Mouse (Mus musculus) hindbrain, embryonic 13.5 days (tissue): Measurements from ENCODE around the gene Appl1. TPM values are rescaled to one million over a fixed set of nuclear protein-coding genes. Genes with fewer than 3 reads are reported as not detected.
A peak's percentile ranks its signal among the peaks of the same experiment; 100 is the strongest.

Source experiments
- ATAC-seq: fragments of 200-750 bp; cut with Nextera tagmentation; 2 replicates; pipeline ENCODE4 v1.8.0; 2017; ENCODE audit warnings: moderate TSS enrichment; ENCODE audit not compliant: low FRiP score
- H3K27ac ChIP-seq: fragments of 300-500 bp; sonication (generic); 2 replicates; pipeline ENCODE4 v1.5.1; 2015; ENCODE audit warnings: inconsistent platforms, mild to moderate bottlenecking, moderate library complexity
- H3K27me3 ChIP-seq: fragments of 300-500 bp; sonication (generic); 2 replicates; pipeline ENCODE4 v1.6.1; 2015; ENCODE audit warnings: mild to moderate bottlenecking, inconsistent platforms
- H3K36me3 ChIP-seq: fragments of 300-500 bp; sonication (generic); 2 replicates; pipeline ENCODE4 v1.6.1; 2015; ENCODE audit warnings: mild to moderate bottlenecking, inconsistent platforms
- H3K4me1 ChIP-seq: fragments of 300-500 bp; sonication (generic); replicated peaks from 2 replicates; pipeline ENCODE4 v1.6.1; 2015; ENCODE audit warnings: inconsistent platforms
- H3K4me2 ChIP-seq: fragments of 300-500 bp; sonication (generic); 2 replicates; pipeline ENCODE4 v1.6.1; 2015; ENCODE audit warnings: inconsistent platforms, mild to moderate bottlenecking, moderate library complexity
- H3K4me3 ChIP-seq: fragments of 300-500 bp; sonication (generic); 2 replicates; pipeline ENCODE4 v1.5.1; 2015; ENCODE audit warnings: mild to moderate bottlenecking, inconsistent platforms
- H3K9ac ChIP-seq: fragments of 300-500 bp; sonication (generic); 2 replicates; pipeline ENCODE4 v1.6.1; 2015; ENCODE audit warnings: mild to moderate bottlenecking, inconsistent platforms
- H3K9me3 ChIP-seq: fragments of 300-500 bp; sonication (generic); 2 replicates; pipeline ENCODE4 v1.6.1; 2016; ENCODE audit warnings: inconsistent platforms
- WGBS: fragments of 180-500 bp; shearing (Covaris S2); methylation state at CpG from one replicate; pipeline ENCODE4 v1.1.7; 2015; 5-methylcytosine and 5-hydroxymethylcytosine counted together
- polyA plus RNA-seq: library from polyadenylated mRNA; unstranded; fragments of >200 nt; fragmentation: Nextera tagmentation; extraction: Ambion mirVana; gene quantifications from 2 replicates; pipeline ENCODE4 v1.2.1, GENCODE M21; 2015

Gene Appl1
- polyA plus RNA-seq: 69.3 and 69.8 TPM in 2 replicates

GRCm38 (mm10) chr14:26971106-26971789 lies at the start of gene Appl1:
Gene Appl1 (minus strand): TSS chr14:26971232.
- ATAC-seq: no peak
- H3K4me2 ChIP-seq: peak within 1 kb of the TSS; percentile 67
- no peaks in the 10 kb centered on the region for H3K36me3 ChIP-seq
- peak within 1 kb of the TSS; percentile 88 for H3K4me3 ChIP-seq
- peak within 1 kb of the TSS; percentile 96 for H3K27ac ChIP-seq
- peaks cover 23% of the 10 kb centered on the region for H3K4me1 ChIP-seq
- H3K9ac ChIP-seq: peak within 1 kb of the TSS; percentile 94
- no peaks in the 10 kb centered on the region for H3K9me3 ChIP-seq
- 45% methylated on average over 10 of the region's 10 CpGs for WGBS
- H3K27me3 ChIP-seq: 0 out of 2 replicates have a peak, but pooled peaks cover 3% of the 10 kb centered on the region

- ATAC-seq: no peak
- H3K27ac ChIP-seq: no peak overlapping the region
- H3K4me3 ChIP-seq: no peak overlapping the region
- H3K9ac ChIP-seq: no peak overlapping the region
- no peak overlapping the region for H3K4me2 ChIP-seq
- no peaks in the 10 kb centered on the region for H3K27me3 ChIP-seq
- H3K9me3 ChIP-seq: no peaks in the 10 kb centered on the region
- 89% methylated on average over 14 of the region's 14 CpGs for WGBS
- no peaks in the 10 kb centered on the region for H3K36me3 ChIP-seq
- no peaks in the 10 kb centered on the region for H3K4me1 ChIP-seq
These were observed 48.8 kb upstream of the Appl1 start for GRCm38 (mm10) chr14:27019850-27020249.

- no peak for ATAC-seq
- Histone ChIP-seq H3K9me3 (no peaks in the 10 kb centered on the region), H3K27ac (no peak overlapping the region), H3K4me3 (no peak overlapping the region), H3K4me1 (no peaks in the 10 kb centered on the region), H3K27me3 (no peaks in the 10 kb centered on the region), H3K9ac (no peak overlapping the region), H3K4me2 (no peak overlapping the region), H3K36me3 (no peaks in the 10 kb centered on the region)
- WGBS: 96% methylated on average over 2 of the region's 2 CpGs
These were observed 46.9 kb upstream of the Appl1 start for GRCm38 (mm10) chr14:27017936-27018335.

- ATAC-seq: no peak
- Histone ChIP-seq H3K36me3 (no peaks in the 10 kb centered on the region), H3K27ac (no peak overlapping the region), H3K27me3 (no peaks in the 10 kb centered on the region), H3K4me3 (no peak overlapping the region), H3K4me2 (no peak overlapping the region), H3K9ac (no peak overlapping the region), H3K4me1 (no peaks in the 10 kb centered on the region), H3K9me3 (no peaks in the 10 kb centered on the region)
- WGBS: 72% methylated on average over 4 of the region's 4 CpGs
These were observed 42.6 kb upstream of the Appl1 start for GRCm38 (mm10) chr14:27013658-27014057.

GRCm38 (mm10) chr14:27011561-27011960 lies 40.5 kb upstream of the Appl1 start:
- no peak for ATAC-seq
- Histone ChIP-seq H3K36me3 (no peaks in the 10 kb centered on the region), H3K4me2 (no peak overlapping the region), H3K27ac (no peak overlapping the region), H3K9ac (no peak overlapping the region), H3K4me3 (no peak overlapping the region), H3K4me1 (no peaks in the 10 kb centered on the region), H3K9me3 (no peaks in the 10 kb centered on the region), H3K27me3 (no peaks in the 10 kb centered on the region)
- 87% methylated on average over 5 of the region's 5 CpGs for WGBS

- no peak overlapping the region for H3K9ac ChIP-seq
- no peak overlapping the region for H3K4me3 ChIP-seq
- WGBS: 24% methylated on average over 6 of the region's 6 CpGs
These were observed 34.9 kb upstream of the Appl1 start for GRCm38 (mm10) chr14:27005937-27006336.

GRCm38 (mm10) chr14:27004906-27005305 lies 33.9 kb upstream of the Appl1 start:
- H3K4me1 ChIP-seq: peaks cover 5% of the 10 kb centered on the region
- H3K27me3 ChIP-seq: peaks cover 3% of the 10 kb centered on the region; the same call in 1 of the 2 replicates
- no peak overlapping the region for H3K4me3 ChIP-seq
- ATAC-seq: no peak
- H3K4me2 ChIP-seq: no peak overlapping the region
- H3K9me3 ChIP-seq: no peaks in the 10 kb centered on the region
- no peak overlapping the region for H3K27ac ChIP-seq
- H3K36me3 ChIP-seq: no peaks in the 10 kb centered on the region
- WGBS: 83% methylated on average over 7 of the region's 7 CpGs
- no peak overlapping the region for H3K9ac ChIP-seq

More at GRCm38 (mm10) chr14:27005937-27006336, 34.9 kb upstream of the Appl1 start:
- no peak overlapping the region for H3K4me2 ChIP-seq
- no peaks in the 10 kb centered on the region for H3K9me3 ChIP-seq
- ATAC-seq: no peak
- 0 out of 2 replicates have a peak, but pooled peaks cover 3% of the 10 kb centered on the region for H3K27me3 ChIP-seq
- H3K27ac ChIP-seq: no peak overlapping the region
- H3K36me3 ChIP-seq: no peaks in the 10 kb centered on the region
- no peaks in the 10 kb centered on the region for H3K4me1 ChIP-seq

GRCm38 (mm10) chr14:27000386-27000785 lies 29.4 kb upstream of the Appl1 start:
- 4% methylated on average over 11 of the region's 11 CpGs for WGBS
- H3K9me3 ChIP-seq: no peaks in the 10 kb centered on the region
- 0 out of 2 replicates have a peak overlapping the region, but pooled peaks have one; percentile 15 for H3K4me2 ChIP-seq
- no peak overlapping the region for H3K9ac ChIP-seq
- H3K27ac ChIP-seq: no peak overlapping the region
- ATAC-seq: no peak
- H3K36me3 ChIP-seq: no peaks in the 10 kb centered on the region
- H3K4me1 ChIP-seq: peaks cover 5% of the 10 kb centered on the region
- no peak overlapping the region for H3K4me3 ChIP-seq
- H3K27me3 ChIP-seq: peaks cover 10% of the 10 kb centered on the region; the same call in 1 of the 2 replicates

GRCm38 (mm10) chr14:26996257-26996656 lies 25.2 kb upstream of the Appl1 start:
- Histone ChIP-seq H3K27ac (no peak overlapping the region), H3K4me2 (no peak overlapping the region), H3K4me3 (no peak overlapping the region), H3K27me3 (peaks cover 7% of the 10 kb centered on the region; the same call in 1 of the 2 replicates), H3K9ac (no peak overlapping the region), H3K36me3 (no peaks in the 10 kb centered on the region), H3K4me1 (peaks cover 10% of the 10 kb centered on the region), H3K9me3 (no peaks in the 10 kb centered on the region)
- ATAC-seq: no peak

- Histone ChIP-seq H3K4me3 (peak within 1 kb of the TSS; percentile 35), H3K27ac (no peak within 1 kb of the TSS), H3K9ac (peak within 1 kb of the TSS; percentile 51), H3K4me2 (peak within 1 kb of the TSS; percentile 54), H3K36me3 (no peaks in the 10 kb centered on the region), H3K4me1 (0 out of 2 replicates have a peak, but pooled peaks cover 6% of the 10 kb centered on the region), H3K27me3 (peaks cover under 1% of the 10 kb centered on the region; the same call in 1 of the 2 replicates), H3K9me3 (no peaks in the 10 kb centered on the region)
- WGBS: 8% methylated on average over 16 of the region's 16 CpGs
- ATAC-seq: no peak
These were observed 23.2 kb upstream of the Appl1 start, which contains the start of gene Hesx1 for GRCm38 (mm10) chr14:26994211-26994741. Gene Hesx1 (plus strand): TSS chr14:26994416.

- Histone ChIP-seq H3K9ac (no peak overlapping the region), H3K4me1 (0 out of 2 replicates have a peak, but pooled peaks cover 6% of the 10 kb centered on the region), H3K4me2 (no peak overlapping the region), H3K27ac (no peak overlapping the region), H3K9me3 (no peaks in the 10 kb centered on the region), H3K36me3 (no peaks in the 10 kb centered on the region), H3K27me3 (no peaks in the 10 kb centered on the region), H3K4me3 (no peak overlapping the region)
- 82% methylated on average over 3 of the region's 3 CpGs for WGBS
- no peak for ATAC-seq
These were observed 22.4 kb upstream of the Appl1 start for GRCm38 (mm10) chr14:26993427-26993826.

- Histone ChIP-seq H3K9me3 (no peaks in the 10 kb centered on the region), H3K4me3 (no peak overlapping the region), H3K9ac (no peak overlapping the region), H3K27me3 (no peaks in the 10 kb centered on the region), H3K4me1 (0 out of 2 replicates have a peak, but pooled peaks cover 6% of the 10 kb centered on the region), H3K27ac (no peak overlapping the region), H3K36me3 (no peaks in the 10 kb centered on the region), H3K4me2 (no peak overlapping the region)
- ATAC-seq: no peak
- 65% methylated on average over 18 of the region's 18 CpGs for WGBS
These were observed 20.6 kb upstream of the Appl1 start for GRCm38 (mm10) chr14:26991622-26992021.
